Mouse (Mus musculus): ENCODE measurements around the gene Naa20.

Gene Naa20

GRCm38 (mm10) chr2:145901861-145902260 is at the start of gene Naa20:
Gene Naa20 (plus strand): TSS chr2:145902099.
- no peak for DNase-seq (ENCODE audit: low read depth, low spot score)

DNA sequence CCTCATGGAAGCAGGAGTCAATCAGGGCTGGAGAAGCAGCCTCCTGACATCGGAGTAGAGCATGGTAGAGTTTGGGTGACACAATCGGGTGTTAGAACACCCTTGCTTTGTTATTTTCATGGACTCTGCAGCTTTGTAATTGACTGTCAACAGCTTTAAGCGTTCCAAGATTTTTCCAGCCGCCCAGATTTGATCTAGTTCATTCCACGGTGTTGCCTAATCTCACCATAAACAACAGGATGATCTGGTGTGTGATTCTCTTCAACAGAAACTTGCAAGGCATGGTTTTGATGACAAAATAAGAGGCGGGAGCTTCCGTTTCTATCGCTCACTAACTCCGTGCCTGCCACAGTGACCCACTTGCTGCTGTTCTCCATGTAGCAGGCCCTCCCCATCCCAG is 46.1 kb upstream of the Naa20 start:
- no peak for DNase-seq (ENCODE audit: low read depth, low spot score)

DNA sequence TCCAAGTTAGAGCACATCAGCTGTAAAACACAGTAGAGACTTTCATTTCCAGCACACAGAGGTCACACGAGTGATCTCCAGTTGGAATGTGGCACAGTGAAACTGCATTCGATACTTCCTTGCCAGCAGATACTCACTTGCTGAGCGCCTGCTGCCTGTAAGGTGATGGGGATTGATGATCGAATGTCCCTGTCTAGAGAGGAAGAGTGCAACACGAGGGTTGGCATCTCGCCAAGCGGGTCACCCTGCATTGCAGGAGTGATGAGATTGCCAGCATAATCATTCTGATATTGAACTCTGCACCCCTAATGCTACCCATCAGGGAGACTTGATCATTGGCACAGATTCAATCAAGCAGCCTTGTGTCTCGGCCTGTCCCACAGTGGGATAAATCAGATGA is 44.0 kb upstream of the Naa20 start:
- no peak for DNase-seq (ENCODE audit: low read depth, low spot score)

GRCm38 (mm10) chr2:145859442-145859931 is 42.4 kb upstream of the Naa20 start:
- peak; percentile 71 for DNase-seq (ENCODE audit: low read depth, low spot score)

GRCm38 (mm10) chr2:145859932-145860801 is 41.7 kb upstream of the Naa20 start:
- DNase-seq (ENCODE audit: low read depth, low spot score) = peak; percentile 92

- no peak for DNase-seq (ENCODE audit: low read depth, low spot score)
Measured at GRCm38 (mm10) chr2:145861193-145862123, 40.4 kb upstream of the Naa20 start.

DNA sequence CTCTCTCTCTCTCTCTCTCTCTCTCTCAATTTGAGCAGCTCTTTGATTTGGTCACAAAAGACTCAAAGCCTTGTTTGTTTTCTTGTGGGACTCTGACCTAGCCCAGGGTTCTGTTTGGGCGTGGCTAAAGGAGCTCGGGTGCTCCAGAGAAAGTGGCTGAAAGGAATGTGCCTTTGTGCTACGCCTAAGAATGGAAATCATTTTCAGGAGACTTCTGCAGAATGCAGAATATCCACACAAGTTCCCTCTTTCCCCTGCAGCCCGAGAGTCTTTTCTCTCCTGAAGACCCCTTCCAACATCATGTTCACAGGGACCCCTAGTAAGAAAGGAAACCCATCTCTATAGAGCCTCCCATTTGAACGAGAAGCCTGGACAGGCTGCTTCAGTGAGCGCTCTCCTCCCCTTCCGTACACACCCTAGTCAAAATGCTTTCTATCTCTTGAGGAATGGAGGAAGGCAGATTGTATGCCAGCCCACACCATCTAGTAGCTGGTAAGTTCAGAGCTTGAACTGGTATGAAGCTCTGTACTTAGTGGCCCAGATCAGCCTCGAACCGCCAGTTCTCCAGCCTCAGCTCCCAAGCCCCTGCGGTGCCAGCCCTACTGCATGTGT is 39.6 kb upstream of the Naa20 start:
- peak; percentile 58 for DNase-seq (ENCODE audit: low read depth, low spot score)

DNA sequence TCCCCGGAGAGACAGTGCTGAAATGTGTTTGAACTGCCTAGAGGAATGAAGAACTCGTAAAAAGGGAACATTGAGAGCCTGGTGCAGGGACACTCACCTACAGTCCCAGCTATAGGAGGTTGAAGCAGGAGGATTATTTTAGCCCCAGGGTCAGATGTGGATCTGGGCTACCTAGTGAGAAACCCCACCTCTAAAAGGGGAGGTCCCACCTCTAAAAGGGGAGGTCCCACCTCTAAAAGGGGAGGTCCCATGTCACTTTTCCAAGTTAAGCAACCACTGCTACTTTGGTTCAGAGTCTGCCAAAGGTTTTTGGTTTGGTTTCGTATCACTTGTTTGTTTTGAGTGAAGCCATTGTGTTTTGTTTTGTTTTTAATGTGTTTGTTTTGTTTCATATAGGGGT is 36.6 kb upstream of the Naa20 start:
- DNase-seq (ENCODE audit: low read depth, low spot score) = no peak

- DNase-seq (ENCODE audit: low read depth, low spot score) = no peak
Measured at GRCm38 (mm10) chr2:145866238-145866637, 35.7 kb upstream of the Naa20 start.

- no peak for DNase-seq (ENCODE audit: low read depth, low spot score)
Measured at GRCm38 (mm10) chr2:145866695-145867449, 35.0 kb upstream of the Naa20 start.

DNA sequence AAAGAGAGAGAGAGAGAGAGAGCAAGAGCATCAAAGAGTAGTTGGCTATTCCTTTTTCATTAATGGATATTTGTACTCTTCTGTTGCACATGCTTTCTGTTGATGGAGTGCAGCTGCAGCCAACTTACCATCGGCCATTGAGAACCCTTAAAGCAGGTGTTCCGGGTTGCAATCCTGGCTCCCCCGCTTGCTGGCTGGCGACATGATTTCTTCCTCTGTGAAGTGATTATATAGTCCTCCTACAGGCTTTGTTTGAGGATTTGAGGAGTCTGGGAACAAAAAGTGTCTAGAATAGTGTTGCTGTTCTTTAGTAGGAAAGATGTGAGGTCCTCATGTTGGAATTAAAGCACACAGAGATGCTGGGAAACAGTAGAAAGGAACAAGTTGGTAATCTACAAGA is 30.6 kb upstream of the Naa20 start:
- DNase-seq (ENCODE audit: low read depth, low spot score) = peak; percentile 58

- no peak for DNase-seq (ENCODE audit: low read depth, low spot score)
Measured at GRCm38 (mm10) chr2:145872099-145872498, 29.8 kb upstream of the Naa20 start.

- no peak for DNase-seq (ENCODE audit: low read depth, low spot score)
Measured at GRCm38 (mm10) chr2:145873953-145874352, 27.9 kb upstream of the Naa20 start.

GRCm38 (mm10) chr2:145874879-145875482 is 26.9 kb upstream of the Naa20 start:
- no peak for DNase-seq (ENCODE audit: low read depth, low spot score)

GRCm38 (mm10) chr2:145877191-145877590 is 24.7 kb upstream of the Naa20 start:
- no peak for DNase-seq (ENCODE audit: low read depth, low spot score)

DNA sequence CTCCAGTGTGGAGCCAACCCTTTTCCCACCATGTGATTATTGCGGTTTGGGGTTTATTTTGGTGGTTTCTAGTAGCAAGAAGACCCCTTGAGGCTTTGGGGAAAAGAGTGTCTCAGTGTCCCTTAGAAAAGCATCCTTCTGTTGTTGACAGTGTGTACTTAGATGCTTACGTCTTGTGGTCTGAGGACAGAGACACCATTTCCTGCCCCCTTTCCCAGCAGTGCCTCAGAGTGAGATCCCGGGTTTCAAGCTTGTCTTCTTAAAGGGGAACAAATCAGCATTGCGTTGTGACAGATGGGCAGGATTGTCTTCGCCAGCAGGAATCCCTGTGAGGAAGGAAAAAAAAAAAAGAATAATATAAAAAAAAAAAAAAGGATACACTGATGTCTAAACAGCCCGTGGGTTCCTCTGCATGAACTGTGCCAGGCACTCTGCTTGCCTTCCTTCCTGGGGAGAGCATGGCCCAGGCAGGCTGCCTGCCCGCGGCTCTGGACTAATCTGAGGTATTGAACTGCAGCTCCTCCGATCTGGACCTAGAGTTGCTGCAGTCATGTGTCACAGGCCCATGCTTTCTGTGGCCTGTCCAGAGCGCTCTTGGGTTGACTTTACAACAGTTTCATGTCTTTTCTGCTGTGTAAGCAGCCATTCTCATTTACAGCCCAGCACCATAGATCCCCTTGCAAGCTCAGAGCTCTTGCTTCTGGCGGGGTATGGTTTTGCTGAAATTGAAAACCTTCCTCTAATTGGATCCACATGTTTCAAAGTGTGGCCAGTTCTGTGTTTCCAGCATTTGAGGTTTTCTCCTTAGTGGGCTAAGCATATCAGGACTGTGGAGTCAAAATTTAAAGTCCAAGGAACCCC is 20.8 kb upstream of the Naa20 start:
- DNase-seq (ENCODE audit: low read depth, low spot score) = peak; percentile 76

GRCm38 (mm10) chr2:145881932-145882331 is 20.0 kb upstream of the Naa20 start:
- DNase-seq (ENCODE audit: low read depth, low spot score) = no peak

- DNase-seq (ENCODE audit: low read depth, low spot score) = peak; percentile 72
Measured at GRCm38 (mm10) chr2:145882398-145882797, 19.5 kb upstream of the Naa20 start.

DNA sequence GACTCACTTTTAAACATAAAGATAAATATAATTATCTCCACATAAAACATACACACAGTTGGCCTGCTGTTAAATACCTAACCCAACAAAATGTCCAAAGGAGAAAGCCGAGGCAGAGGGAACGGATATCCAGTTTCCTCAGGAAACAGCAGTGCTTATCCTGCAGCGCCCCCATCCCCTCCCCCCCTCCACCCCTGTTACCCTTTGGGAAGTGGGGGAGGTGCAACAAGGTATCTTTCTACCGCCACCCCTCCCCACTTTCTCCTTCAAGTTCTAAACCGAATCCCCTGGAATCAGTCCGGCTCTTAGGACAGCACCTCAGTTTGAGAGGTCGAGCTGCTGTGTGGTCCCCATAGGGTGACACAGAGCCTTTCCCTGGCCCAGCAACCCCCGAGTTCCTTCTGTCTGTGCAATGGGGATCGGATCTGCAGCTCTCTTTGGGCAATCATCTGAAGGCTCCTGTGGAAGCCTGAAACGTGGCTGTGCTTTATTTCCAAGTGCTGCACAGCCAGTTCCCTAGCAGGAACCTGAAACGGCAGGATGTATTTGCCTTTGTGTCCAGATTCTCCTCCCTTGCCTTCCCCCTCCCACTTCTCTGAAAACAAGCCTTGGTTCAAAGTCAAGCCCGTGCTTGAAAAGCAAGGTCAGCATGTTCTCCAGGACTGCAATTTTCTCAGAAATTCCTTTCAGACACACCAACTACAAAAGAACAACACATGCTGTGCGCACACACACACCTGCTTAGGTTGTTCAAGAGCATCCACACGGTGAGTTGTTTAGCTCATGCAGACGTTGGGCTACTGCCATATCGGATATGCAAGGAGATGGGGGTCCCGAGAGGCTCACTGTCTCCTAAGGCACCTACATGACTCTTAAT is 17.6 kb upstream of the Naa20 start:
- peak; percentile 51 for DNase-seq (ENCODE audit: low read depth, low spot score)
